Mouse (Mus musculus) cerebellum, postnatal 14 days (tissue): ENCODE data around the gene Sgms1.

Experiments
- DNase-seq, 2 experiments: peaks; one replicate each; pipeline ENCODE4 v3.0.0; 2021; ENCODE audit warnings: mixed read lengths in 2 of 2

The Sgms1 gene

GRCm38 (mm10) chr19:32389001-32389871 is at the start of gene Sgms1:
Gene Sgms1, minus strand, starts transcription at chr19:32389714.
- peak; percentile 96 for DNase-seq

- DNase-seq, result no peak
Measured at GRCm38 (mm10) chr19:32425856-32426255, 36.3 kb upstream of the Sgms1 start.

GRCm38 (mm10) chr19:32424706-32425105 is 35.2 kb upstream of the Sgms1 start:
- no peak for DNase-seq

GRCm38 (mm10) chr19:32419069-32419468 is 29.6 kb upstream of the Sgms1 start:
- peak in 1 of 2 experiments; percentile 15 for DNase-seq

GRCm38 (mm10) chr19:32416692-32417317 is 27.3 kb upstream of the Sgms1 start:
- peak in 1 of 2 experiments; percentile 13 for DNase-seq

GRCm38 (mm10) chr19:32409603-32410360 is 20.3 kb upstream of the Sgms1 start:
- no peak for DNase-seq

- no peak for DNase-seq
Measured at GRCm38 (mm10) chr19:32406717-32407116, 17.2 kb upstream of the Sgms1 start.

GRCm38 (mm10) chr19:32404386-32404785 is 14.9 kb upstream of the Sgms1 start:
- DNase-seq, result no peak

- no peak for DNase-seq
Measured at GRCm38 (mm10) chr19:32403834-32404233, 14.3 kb upstream of the Sgms1 start.

GRCm38 (mm10) chr19:32398491-32398890 is 9.0 kb upstream of the Sgms1 start:
- DNase-seq, result no peak

GRCm38 (mm10) chr19:32396303-32396702 is 6.8 kb upstream of the Sgms1 start:
- DNase-seq, result no peak

- DNase-seq, result no peak
Measured at GRCm38 (mm10) chr19:32394825-32395224, 5.3 kb upstream of the Sgms1 start.

GRCm38 (mm10) chr19:32393758-32394450 is 4.4 kb upstream of the Sgms1 start:
- DNase-seq, result no peak

GRCm38 (mm10) chr19:32393092-32393745 is 3.7 kb upstream of the Sgms1 start:
- DNase-seq, result no peak

GRCm38 (mm10) chr19:32391441-32391840 is 1.9 kb upstream of the Sgms1 start:
- no peak for DNase-seq

- no peak for DNase-seq
Measured at GRCm38 (mm10) chr19:32390116-32390515, 602 bp upstream of the Sgms1 start.

- DNase-seq, result peak; percentile 93 to 95
Measured at GRCm38 (mm10) chr19:32388191-32388921, 1.2 kb downstream of the Sgms1 start.

GRCm38 (mm10) chr19:32387403-32388190 is 1.9 kb downstream of the Sgms1 start:
- DNase-seq, result peak; percentile 82 to 84

- peak; percentile 63 to 67 for DNase-seq
Measured at GRCm38 (mm10) chr19:32386556-32387402, 2.7 kb downstream of the Sgms1 start.

GRCm38 (mm10) chr19:32383738-32384137 is 5.8 kb downstream of the Sgms1 start:
- DNase-seq, result no peak
